Mouse (Mus musculus) heart, postnatal 0 days (tissue): ENCODE data around the gene Rbms1.

ENCODE experiments used
- CTCF ChIP-seq: IDR thresholded peaks from 2 replicates; pipeline ENCODE4 v1.5.1; 2016; ENCODE audit warnings: antibody characterized with exemption, control low read depth, low read depth
- EP300 ChIP-seq: IDR thresholded peaks from 2 replicates; pipeline ENCODE4 v1.6.1; 2016; ENCODE audit warnings: antibody characterized with exemption, low read depth

GRCm38 (mm10) chr2:60826406-60827151, 136.4 kb downstream of the Rbms1 start:
- TF ChIP-seq CTCF (no peak), EP300 (no peak)
